14 mouse cellular contexts compared by ENCODE assay signal in the genomic region with DNA sequence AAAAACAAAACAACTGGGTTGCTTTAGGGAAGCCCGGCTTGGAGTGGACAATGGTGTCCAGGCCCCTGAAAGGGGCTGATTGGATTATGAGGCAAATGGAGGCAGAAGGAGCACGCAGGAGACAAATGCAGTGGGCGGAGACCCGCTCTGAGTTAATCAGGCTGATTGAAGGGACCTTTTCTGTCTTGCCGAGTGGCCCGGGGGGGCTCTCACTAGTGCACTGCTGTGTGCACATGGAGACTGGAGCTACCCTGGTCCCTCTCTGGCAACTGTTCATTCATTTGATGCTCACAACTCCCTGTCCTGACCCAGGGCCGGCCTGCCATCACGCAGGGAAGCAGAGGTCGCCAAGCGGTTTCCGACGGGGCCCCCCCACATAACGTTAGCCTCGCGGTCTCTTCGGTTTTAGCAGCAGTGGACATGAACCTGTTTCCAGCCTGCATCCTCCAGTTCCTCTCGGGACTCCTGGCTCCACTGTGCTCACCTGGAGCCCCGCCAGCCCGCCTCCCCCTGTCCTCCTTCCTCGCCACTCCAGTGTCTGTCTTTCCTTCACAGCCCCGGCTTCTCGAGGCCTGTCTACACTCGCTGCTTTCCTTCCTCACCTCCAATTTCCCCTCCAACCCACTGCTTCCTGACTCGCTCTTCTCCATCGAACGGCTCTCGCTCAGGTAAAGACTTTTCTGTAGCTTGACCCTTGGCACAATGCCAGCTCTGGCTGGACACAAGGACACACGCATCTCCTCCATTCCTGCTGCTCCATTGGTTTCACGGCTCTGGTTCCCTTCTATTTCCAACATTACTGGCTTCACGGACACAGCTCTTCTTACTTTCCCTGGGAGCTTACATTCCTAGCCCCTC. TPM values are rescaled to one million over a fixed set of nuclear protein-coding genes. Genes with fewer than 3 reads are reported as not detected.
DNase-seq lines count a peak whose midpoint lies in the region; ATAC-seq and TF ChIP-seq lines count a peak whose summit lies in the region.
"Had no signal": no experiment of that assay in that cellular context is flagged by ENCODE, and none has a peak within 500 bp of the region (broad histone marks: within the 10 kb centered on the region; RNA-seq: fewer than 3 reads in every experiment).

No protein-coding gene starts in this region.

- DNase-seq in embryo, embryonic 10 days (ENCODE audit: low spot score): peak; percentile 71
- no peak for DNase-seq in embryo, embryonic 9.5 days (ENCODE audit: extremely low spot score)
- DNase-seq in right cerebral cortex, postnatal 4 days: peak; percentile 29
- DNase-seq in right cerebral cortex, adult 18-20 months: no peak
- DNase-seq in forebrain, embryonic 14.5 days (ENCODE audit: low spot score): peak; percentile 91
- peak; percentile 75 for DNase-seq in retina, postnatal 1 day
- DNase-seq in frontal cortex, postnatal 10 days (ENCODE audit: low spot score in 2 of 2): no peak
- DNase-seq: heart, adult 18-20 months had no signal

- peak overlapping the region; percentile 32; the same call in 1 of the 2 replicates for H3K4me2 ChIP-seq in forebrain, embryonic 14.5 days (ENCODE audit: low read length)
- H3K4me2 ChIP-seq in intestine, postnatal 0 days (replicated peaks; ENCODE audit: low read depth): no peak overlapping the region
- H3K4me2 ChIP-seq: stomach, embryonic 15.5 days had no signal

- H3K4me1 ChIP-seq in forebrain, embryonic 14.5 days (ENCODE audit: control insufficient read depth, insufficient read depth, low read length): peaks cover 15% of the 10 kb centered on the region
- H3K4me1 ChIP-seq in intestine, postnatal 0 days (replicated peaks; ENCODE audit: control insufficient read depth, insufficient read depth, low read length): no peaks in the 10 kb centered on the region
- H3K4me1 ChIP-seq: stomach, embryonic 15.5 days had no signal

- H3K36me3 ChIP-seq in forebrain, embryonic 14.5 days (ENCODE audit: control insufficient read depth, insufficient read depth, low read length): peaks cover 36% of the 10 kb centered on the region
- H3K36me3 ChIP-seq in intestine, postnatal 0 days (ENCODE audit: control insufficient read depth, insufficient read depth): peaks cover 3% of the 10 kb centered on the region; the same call in 1 of the 2 replicates

- H3K27ac ChIP-seq in forebrain, embryonic 14.5 days (ENCODE audit: low read depth, low read length): no peak overlapping the region; the same call in 1 of the 2 replicates
- no peak overlapping the region for H3K27ac ChIP-seq in intestine, postnatal 0 days (ENCODE audit: low read depth, low read length)
- H3K27ac ChIP-seq: layer of hippocampus, adult 2 months; stomach, embryonic 15.5 days had no signal

- peaks cover 3% of the 10 kb centered on the region; the same call in 1 of the 2 replicates for H3K9me3 ChIP-seq in forebrain, embryonic 14.5 days (replicated peaks; ENCODE audit: control insufficient read depth, low read length)
- H3K9me3 ChIP-seq in intestine, postnatal 0 days (ENCODE audit: control insufficient read depth): peaks cover 3% of the 10 kb centered on the region
- H3K9me3 ChIP-seq: stomach, embryonic 15.5 days had no signal

- no peak for TF ChIP-seq CTCF in intestine, postnatal 0 days (IDR thresholded peaks at IDR 0.05; ENCODE audit: low read depth)

- ATAC-seq in forebrain, embryonic 14.5 days: peak; percentile 87
- no peak for ATAC-seq in intestine, postnatal 0 days

- H3K9ac ChIP-seq in forebrain, embryonic 14.5 days (ENCODE audit: low read length): no peak overlapping the region
- no peak overlapping the region for H3K9ac ChIP-seq in intestine, postnatal 0 days (ENCODE audit: low read depth, low read length)
- H3K9ac ChIP-seq: stomach, embryonic 15.5 days had no signal

- no peaks in the 10 kb centered on the region for H3K27me3 ChIP-seq in forebrain, embryonic 14.5 days (replicated peaks; ENCODE audit: control insufficient read depth, insufficient read depth, low read length)
- no peaks in the 10 kb centered on the region for H3K27me3 ChIP-seq in intestine, postnatal 0 days (replicated peaks; ENCODE audit: control insufficient read depth, insufficient read depth, low read length)
- H3K27me3 ChIP-seq: stomach, embryonic 15.5 days had no signal

- no peak overlapping the region for H3K4me3 ChIP-seq in forebrain, embryonic 14.5 days (ENCODE audit: low read depth, low read length)
- no peak overlapping the region for H3K4me3 ChIP-seq in intestine, postnatal 0 days (ENCODE audit: low read depth, low read length)
- H3K4me3 ChIP-seq: erythroblast, embryonic 14.5 days; layer of hippocampus, adult 2 months; stomach, embryonic 15.5 days had no signal

- 9% methylated on average over 30 of the region's 30 CpGs for WGBS in forebrain, embryonic 14.5 days
- 79% methylated on average over 30 of the region's 30 CpGs for WGBS in intestine, postnatal 0 days

RNA-seq across cellular contexts. Expression of a gene that starts 54.0 kb away (rescaled TPM):
- 0.37 and 0.58 TPM in 2 replicates for polyA plus RNA-seq in forebrain, embryonic 14.5 days (2014; fragmentation: Nextera tagmentation; extraction: Ambion mirVana)
- 0.08 and 0.17 TPM in 2 replicates for polyA plus RNA-seq in intestine, postnatal 0 days (2015; fragmentation: Nextera tagmentation; extraction: Ambion mirVana)
- polyA plus RNA-seq: C2C12; liver, adult 2 months had no signal

Comparison
In these comparisons a context has a peak if more than half of its experiments do, and no peak if none do; other contexts are left out.
1. DNase-seq: peak in embryo, embryonic 10 days (single experiment), right cerebral cortex, postnatal 4 days (single experiment), forebrain, embryonic 14.5 days (single experiment) and retina, postnatal 1 day (single experiment); none in embryo, embryonic 9.5 days (single experiment), right cerebral cortex, adult 18-20 months (single experiment) and frontal cortex, postnatal 10 days (0 of 2).